Comparison of ENCODE assay signal across 26 mouse cellular contexts in the genomic region with DNA sequence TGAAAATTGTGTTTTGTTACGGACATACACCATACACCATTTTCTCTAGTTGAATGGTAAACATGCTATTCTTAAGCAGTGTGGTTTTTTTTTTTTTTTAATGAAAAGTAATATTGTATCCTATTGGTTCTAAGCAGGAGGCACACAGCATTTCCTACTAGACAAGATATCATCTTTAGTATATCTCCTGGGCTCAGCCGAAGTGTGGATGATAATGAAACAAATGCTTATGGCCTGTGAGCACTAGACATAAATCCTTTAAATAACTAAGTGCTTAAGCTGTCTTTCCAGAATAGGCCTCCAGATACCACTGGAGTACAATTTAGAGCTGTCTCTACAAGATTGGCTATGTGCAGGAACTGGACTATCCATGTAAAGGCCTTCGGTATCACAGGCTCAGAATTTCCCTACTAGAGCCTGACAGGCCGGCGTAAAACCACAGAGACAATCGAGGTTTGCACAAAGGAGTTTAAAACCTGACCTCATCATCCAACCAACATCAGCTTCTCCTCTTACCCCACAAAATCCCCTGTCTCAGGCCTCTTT. TPM values are rescaled to one million over a fixed set of nuclear protein-coding genes. Genes with fewer than 3 reads are reported as not detected.
"Had no signal": no experiment of that assay in that cellular context is flagged by ENCODE, and none has a peak within 500 bp of the region (broad histone marks: within the 10 kb centered on the region; RNA-seq: fewer than 3 reads in every experiment).

No protein-coding gene starts in this region.

- H3K27me3 ChIP-seq: heart, embryonic 13.5 days; heart, embryonic 15.5 days; hindbrain, embryonic 12.5 days; intestine, embryonic 15.5 days; limb, embryonic 13.5 days had no signal

- H3K9ac ChIP-seq: forebrain, postnatal 0 days; heart, embryonic 13.5 days; heart, embryonic 15.5 days; hindbrain, embryonic 12.5 days; hindbrain, embryonic 14.5 days; intestine, embryonic 15.5 days; limb, embryonic 13.5 days had no signal

- H3K4me1 ChIP-seq: heart, embryonic 13.5 days; heart, embryonic 15.5 days; hindbrain, embryonic 10.5 days; hindbrain, embryonic 12.5 days; limb, embryonic 13.5 days had no signal

- H3K9me3 ChIP-seq: heart, embryonic 13.5 days; heart, embryonic 15.5 days; hindbrain, embryonic 10.5 days; hindbrain, embryonic 12.5 days; intestine, embryonic 15.5 days; limb, embryonic 13.5 days had no signal

- H3K4me2 ChIP-seq: heart, embryonic 11.5 days; heart, embryonic 13.5 days; heart, embryonic 15.5 days; hindbrain, embryonic 12.5 days; hindbrain, embryonic 14.5 days; intestine, embryonic 15.5 days; limb, embryonic 13.5 days; liver, embryonic 11.5 days had no signal

- H3K4me3 ChIP-seq: heart, adult 2 months; heart, embryonic 13.5 days; heart, embryonic 15.5 days; hindbrain, embryonic 10.5 days; hindbrain, embryonic 12.5 days; intestine, embryonic 15.5 days; left cerebral cortex, adult 2 months; limb, embryonic 13.5 days had no signal

- DNase-seq: forebrain, postnatal 0 days; gastrocnemius, postnatal 14 days; gastrocnemius, postnatal 36 days; heart, adult 11 months; heart, adult 2 months; heart, postnatal 4 days; kidney, adult 18-20 months; kidney, adult 8-10 months; kidney, postnatal 10 days; kidney, postnatal 36 days; layer of hippocampus, adult 9-11 months; liver had no signal

- H3K27ac ChIP-seq: heart, adult 2 months; heart, embryonic 13.5 days; heart, embryonic 15.5 days; hindbrain, embryonic 10.5 days; hindbrain, embryonic 12.5 days; hindbrain, embryonic 14.5 days; intestine, embryonic 15.5 days; left cerebral cortex, adult 2 months; limb, embryonic 13.5 days had no signal

- ATAC-seq: forebrain, postnatal 0 days; hindbrain, embryonic 16.5 days; inflammation-experienced regulatory T-cells, adult 6 months; intestine, embryonic 15.5 days; intestine, postnatal 0 days had no signal

- H3K36me3 ChIP-seq: heart, embryonic 13.5 days; heart, embryonic 15.5 days; hindbrain, embryonic 10.5 days; hindbrain, embryonic 12.5 days; intestine, embryonic 15.5 days; limb, embryonic 13.5 days had no signal

RNA-seq across cellular contexts. Expression of a gene that starts 8.9 kb away (rescaled TPM):
- total RNA-seq: heart, adult 2 months; heart, postnatal 25 days had no signal
- polyA plus RNA-seq: inflammation-experienced regulatory T-cells, adult 6 months had no signal
